Mouse (Mus musculus): ENCODE data around the gene C130074G19Rik. TPM values are rescaled to one million over a fixed set of nuclear protein-coding genes. Genes with fewer than 3 reads are reported as not detected.

Gene C130074G19Rik
- total RNA-seq (2015) = not detected in 2 replicates
- total RNA-seq (2017) = not detected in 2 replicates

DNA sequence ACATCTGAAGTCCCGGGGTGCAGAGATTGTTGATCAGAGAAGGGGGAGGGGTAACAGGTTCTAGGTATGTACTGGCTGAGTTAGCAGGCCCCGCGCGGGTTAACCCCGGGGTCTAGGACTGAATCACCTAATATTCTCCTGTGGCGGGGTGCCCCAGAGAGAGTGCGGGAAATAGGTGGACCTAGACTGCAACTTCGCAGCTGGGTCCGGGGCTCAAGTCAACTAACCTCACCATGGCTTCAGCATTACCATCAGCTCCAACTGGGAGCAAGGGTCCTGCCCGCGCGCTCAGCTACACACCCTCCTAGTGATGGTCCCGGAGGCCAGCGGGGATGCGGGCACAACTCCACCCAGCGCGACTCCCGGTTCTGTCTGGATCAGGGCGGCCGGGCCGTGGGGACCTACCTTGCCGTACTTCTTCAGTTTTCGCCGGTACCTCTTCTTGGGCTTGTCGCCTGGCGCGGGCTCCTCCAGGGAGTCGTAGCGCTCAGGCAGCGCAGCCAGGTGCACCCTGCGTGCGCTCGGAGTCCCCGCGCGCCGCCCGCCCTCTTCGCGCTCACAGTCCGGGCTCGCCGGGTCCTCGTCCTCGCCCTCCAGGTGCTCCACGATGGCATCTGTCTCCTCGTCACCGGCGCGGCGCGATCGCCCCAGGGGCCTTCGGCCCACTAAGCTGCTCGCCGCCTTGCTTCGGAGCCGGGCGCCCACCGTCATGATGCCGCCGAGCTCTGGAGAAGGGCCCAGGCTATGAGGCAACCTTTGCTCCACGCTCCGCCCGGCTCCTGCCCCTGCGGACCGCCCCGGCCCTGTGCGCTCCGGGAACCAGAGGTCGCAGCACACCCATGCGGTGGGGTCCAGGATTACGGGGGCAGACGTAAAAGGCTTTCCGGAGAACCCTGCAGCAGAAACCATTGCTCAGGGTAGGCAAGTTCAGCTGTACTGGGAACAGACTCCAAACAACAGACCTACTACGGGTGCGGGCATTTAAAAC, at the start of gene C130074G19Rik:
TSS of gene C130074G19Rik (minus strand) at position 938 of the 988 bp plus-strand sequence.
- ATAC-seq (ENCODE audit: poor library complexity, severe bottlenecking) = peak; percentile 67

DNA sequence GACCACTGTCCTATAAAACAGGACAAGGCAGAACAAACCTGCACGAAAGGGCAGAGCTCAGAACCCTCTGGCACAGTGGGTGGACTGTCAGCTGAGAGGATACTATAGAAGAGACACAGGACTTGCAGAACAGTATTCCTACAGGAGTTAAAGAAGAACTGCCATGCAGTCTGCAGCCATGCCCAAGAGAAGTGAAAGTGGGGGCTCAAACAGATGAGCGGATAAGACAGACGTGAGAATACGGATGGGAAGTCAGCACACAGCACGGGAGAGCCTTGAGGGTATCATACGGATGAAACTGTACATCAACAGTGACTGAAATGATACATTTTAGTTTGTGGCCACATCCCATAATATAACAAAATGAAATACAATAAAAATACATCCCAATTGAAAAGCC, 48.1 kb upstream of the C130074G19Rik start:
- peak; percentile 58 for ATAC-seq (ENCODE audit: poor library complexity, severe bottlenecking)

DNA sequence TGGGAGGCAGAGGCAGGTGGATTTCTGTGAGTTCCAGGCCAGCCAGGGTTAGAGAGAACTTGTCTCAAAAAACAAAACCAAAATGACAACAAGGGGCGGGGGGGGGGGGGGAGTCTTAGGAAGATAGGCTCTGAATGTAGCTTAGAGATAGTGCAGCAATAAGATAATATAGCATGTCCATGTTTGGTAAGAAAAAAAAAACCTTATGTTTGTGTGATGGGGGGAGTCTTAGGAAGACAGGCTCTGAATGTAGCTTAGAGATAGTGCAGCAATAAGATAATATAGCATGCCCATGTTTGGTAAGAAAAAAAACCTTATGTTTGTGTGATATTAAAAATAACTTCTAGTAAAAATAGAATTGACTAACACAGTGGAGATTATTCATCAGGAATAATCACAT, 45.4 kb upstream of the C130074G19Rik start:
- ATAC-seq (ENCODE audit: poor library complexity, severe bottlenecking) = no peak

DNA sequence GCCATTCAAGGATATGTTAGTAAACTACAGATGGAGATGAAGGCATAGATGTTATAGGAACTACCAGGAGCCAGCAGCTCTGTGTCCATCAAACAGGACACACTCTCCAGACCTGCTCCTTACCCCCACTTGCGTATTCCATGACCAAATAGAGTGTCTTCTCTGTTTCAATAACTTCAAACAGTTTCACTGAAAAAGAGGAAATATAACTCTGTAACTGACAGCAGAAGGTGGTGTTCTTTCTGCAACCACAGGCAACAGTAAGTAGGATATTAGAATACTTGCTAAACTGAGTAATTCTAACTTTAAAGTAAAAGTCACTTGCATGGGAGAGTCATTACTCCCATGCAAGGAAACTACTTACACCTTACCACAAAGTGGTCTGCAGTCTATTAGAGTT, 44.9 kb upstream of the C130074G19Rik start:
- peak; percentile 70 for ATAC-seq (ENCODE audit: poor library complexity, severe bottlenecking)

DNA sequence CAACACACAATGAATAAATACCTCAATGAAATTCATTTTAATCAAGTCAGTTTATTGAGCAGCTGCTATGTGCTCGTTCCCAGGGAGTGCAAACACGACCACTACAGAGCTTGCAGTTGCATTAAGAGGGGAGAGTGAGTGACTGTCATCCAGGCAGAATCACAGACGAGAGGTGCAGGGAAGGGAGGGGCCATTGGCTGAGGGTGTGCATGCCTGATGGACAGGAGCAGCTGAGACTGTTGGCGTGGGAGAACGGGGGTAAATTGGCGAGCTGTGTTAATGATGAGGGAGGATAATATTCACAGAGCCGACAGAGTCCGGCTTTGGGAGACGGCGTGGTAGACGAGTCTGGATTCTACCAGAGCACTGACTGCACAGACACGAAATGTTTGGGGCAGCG, 39.8 kb upstream of the C130074G19Rik start:
- ATAC-seq (ENCODE audit: poor library complexity, severe bottlenecking) = no peak

DNA sequence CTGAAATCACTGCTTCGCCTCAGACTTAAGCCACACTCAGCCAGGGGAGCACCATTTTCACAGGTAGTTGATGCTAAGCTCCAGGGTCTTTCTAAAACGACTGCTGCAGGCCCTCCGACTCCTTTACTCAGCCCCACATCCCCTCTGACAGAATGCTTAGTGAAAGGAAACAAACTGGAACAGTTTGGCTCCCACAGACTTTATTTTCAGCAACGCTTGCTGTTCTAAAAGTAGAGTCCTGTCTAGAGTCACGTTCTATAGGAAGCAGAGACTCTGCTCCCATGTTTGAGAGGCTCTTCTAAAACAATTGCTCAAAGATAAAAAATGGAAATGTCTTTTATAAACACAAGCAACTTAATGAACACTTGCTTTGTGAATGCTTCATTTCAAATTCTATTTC, 37.0 kb upstream of the C130074G19Rik start:
- ATAC-seq (ENCODE audit: poor library complexity, severe bottlenecking) = no peak

DNA sequence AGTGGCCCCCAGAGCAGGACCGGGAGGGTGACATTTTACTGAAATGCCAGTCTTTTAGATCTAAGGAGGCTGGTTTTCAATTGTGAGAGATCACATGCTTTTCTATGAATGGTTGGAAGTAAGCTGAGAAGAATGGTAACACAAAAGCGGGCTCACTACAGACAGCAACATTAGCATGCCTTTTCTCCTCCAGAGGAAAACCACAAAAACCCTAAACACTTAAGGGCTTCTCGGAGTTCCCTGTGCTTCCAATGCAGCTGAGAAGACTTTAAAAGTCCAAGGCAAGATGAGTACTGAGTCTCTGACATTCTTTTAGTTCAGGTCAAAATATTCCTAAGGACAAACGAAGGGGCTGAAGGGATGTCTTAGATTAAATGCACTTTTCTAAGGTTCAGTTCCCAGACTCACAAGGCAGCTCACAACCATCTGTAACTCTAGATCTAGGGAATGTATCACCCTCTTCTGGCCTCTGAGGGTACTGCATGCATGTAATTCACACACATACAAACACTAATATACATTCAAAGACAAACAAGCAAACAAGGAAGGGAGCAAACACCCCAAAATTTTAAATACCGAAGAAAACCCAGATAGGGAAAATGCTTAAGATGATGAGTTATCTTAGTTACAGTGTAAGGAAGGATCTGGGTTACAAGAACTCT, 35.3 kb upstream of the C130074G19Rik start:
- ATAC-seq (ENCODE audit: poor library complexity, severe bottlenecking) = peak; percentile 62

DNA sequence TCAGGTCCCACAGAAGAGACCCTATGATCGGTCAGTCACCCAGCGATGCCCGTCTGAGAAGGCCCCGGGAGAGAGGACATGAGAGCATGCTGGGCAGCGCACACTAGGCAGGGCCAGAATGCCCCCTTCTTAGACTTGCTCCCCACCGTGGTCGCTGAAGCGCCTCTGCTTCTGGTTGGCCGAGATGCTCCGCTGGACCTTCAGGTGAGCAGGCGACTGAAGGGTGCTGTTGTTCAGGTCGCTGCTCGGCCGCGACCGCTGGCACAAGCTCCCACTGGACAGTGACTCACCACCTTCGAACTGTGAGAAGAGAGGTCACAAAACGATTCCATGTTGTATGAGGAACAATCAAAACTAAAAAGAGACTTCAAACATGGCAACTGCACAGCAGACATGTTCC, 29.3 kb upstream of the C130074G19Rik start:
- ATAC-seq (ENCODE audit: poor library complexity, severe bottlenecking) = no peak

DNA sequence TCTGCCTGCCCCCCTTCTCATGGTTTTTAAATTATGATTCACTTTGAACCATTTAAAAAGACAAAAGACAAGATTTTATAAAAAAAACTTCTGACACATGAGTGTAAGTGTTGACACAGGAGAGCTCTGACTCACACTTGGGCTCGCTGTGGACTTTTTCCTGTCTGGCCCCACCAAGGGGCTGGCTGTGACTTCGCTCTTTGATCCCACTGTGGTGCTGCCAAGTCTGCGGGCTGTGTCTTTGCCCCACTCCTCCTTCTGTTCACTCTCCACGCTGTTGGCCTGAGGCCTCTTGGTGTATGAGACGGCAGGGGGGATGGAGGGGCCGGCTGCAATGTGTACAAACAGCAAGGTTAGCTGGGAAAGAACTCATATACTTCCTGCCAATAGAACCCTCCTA, 28.8 kb upstream of the C130074G19Rik start:
- ATAC-seq (ENCODE audit: poor library complexity, severe bottlenecking) = no peak

DNA sequence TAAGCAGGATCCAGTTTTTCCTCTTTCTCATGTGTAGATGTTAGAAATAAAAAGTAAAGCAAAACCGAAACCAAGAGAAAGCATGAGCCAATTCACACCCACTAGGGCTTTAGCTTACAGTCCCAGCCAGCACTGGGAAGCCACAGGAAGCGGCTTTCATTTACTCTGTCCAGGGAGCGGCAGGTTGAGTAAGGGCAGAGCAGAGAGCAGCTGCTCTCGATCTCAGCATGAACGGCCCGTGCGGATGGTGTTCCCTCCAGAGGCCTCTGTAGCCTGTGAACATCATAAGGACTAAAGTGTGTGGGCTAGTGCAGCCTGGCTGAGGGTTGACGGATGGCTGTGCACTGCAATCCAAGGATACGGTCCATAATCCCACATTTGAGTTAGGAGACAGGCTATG, 25.5 kb upstream of the C130074G19Rik start:
- peak; percentile 85 for ATAC-seq (ENCODE audit: poor library complexity, severe bottlenecking)

DNA sequence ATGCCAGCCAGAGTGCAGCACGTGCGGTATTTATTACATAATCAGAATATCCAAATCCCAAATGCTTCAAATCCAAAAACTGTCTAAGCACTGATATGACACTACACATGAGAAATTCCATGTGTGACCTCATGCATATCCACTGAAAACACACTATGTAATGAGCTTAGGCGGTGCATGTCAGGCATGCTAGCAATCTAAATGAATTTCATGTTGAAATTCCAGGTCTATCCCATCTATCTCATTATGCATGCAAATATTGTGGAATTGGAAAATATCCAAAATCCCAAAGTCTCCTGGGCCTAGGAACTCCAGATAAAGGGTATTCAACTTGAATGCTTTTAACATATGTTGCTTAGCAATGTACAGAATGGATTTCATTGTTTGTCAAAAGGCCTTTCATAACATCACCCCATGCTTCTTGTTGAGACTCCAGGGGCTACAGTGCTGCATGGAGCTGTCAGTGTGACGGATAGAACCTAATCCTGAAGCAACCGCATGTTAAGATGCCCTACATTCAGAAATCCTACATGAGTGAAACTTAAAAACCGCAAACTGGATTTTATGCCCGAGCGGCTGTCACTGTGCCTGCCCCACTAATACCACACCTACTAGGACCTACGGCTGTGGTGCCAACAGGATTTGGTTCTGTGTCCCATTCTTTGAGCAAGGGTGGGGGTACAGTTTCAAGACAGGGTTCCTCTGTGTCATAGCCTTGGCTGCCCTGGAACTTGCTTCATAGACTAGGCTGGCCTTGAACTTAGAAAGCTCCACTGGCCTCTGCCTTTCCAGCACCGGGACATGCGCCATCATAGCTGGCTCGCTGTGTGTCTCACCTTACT, 23.1 kb upstream of the C130074G19Rik start:
- ATAC-seq (ENCODE audit: poor library complexity, severe bottlenecking) = no peak

DNA sequence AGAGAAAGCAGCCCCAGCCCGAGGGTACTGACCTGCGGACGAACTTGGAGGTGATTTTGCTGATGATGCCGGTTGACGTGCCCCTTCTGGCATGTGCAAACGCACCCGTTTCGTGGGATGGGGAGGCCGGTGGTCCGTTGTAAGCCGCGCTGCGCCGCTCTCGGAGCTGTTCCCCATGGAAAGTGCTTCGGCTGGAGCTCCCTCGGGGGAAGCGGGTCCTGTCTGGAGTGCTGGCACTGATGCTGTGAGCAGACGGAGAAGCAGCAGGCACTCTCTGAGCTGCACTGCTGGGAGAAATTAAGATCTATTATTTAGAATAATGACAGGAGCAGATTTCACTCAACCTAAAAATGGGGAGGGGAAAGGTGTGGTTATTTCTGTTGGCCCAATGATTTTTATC, 22.4 kb upstream of the C130074G19Rik start:
- ATAC-seq (ENCODE audit: poor library complexity, severe bottlenecking) = no peak

DNA sequence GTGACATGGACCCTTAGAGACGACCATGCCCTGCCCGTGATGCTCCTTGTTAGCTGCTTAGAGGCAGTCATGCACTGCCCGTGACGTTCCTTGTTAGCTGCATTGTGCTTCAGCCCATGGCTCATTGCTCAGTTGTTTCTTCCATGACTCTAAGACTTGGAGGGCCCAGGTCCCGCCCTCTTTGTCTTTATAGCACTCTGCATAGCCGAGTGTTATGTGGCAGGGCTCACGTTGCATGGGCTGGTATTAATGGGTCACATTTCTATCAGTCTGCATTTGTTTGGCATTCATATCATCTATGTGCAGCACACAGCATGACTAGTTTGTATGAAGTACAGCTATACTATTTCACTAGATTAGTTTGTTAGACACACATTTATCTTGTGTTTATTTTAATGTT, 20.7 kb upstream of the C130074G19Rik start:
- no peak for ATAC-seq (ENCODE audit: poor library complexity, severe bottlenecking)

DNA sequence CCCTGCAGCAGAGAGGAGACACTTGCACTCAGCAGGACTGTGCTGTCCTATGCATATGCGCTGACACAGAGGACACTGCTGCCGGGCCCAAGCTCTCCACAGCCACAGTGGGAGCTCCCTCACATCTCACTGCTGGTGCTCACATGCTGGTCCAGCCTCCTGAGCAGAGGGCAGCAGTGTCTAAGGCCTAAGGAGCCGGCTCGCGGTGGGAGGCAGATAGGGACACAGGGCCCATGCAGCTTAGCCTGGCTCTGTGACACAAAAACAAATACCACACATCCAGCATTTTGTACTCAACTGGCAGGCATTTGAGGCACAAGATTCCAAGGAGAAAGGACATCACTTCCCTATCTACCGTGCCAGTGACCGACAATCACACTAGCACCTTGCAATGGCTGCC, 19.9 kb upstream of the C130074G19Rik start:
- ATAC-seq (ENCODE audit: poor library complexity, severe bottlenecking) = no peak

DNA sequence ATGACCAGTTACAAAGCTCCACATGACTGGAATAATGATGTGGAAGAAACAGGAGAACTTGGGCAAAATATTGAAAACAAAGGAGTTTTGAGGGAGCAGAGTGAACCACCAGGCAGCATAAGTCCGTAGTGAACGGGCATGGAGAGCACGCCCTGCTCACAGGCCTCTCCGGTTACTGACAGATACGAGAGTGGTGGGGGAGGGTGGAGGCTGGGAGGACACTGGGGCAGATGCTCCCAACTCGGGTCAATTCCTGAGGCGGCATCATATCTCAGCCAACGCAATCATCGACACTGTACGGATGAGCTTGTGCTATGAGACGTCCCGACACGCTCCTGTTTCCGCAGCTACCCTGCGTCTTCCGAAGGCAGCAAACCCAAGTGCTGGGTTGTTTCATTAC, 14.3 kb upstream of the C130074G19Rik start:
- no peak for ATAC-seq (ENCODE audit: poor library complexity, severe bottlenecking)

DNA sequence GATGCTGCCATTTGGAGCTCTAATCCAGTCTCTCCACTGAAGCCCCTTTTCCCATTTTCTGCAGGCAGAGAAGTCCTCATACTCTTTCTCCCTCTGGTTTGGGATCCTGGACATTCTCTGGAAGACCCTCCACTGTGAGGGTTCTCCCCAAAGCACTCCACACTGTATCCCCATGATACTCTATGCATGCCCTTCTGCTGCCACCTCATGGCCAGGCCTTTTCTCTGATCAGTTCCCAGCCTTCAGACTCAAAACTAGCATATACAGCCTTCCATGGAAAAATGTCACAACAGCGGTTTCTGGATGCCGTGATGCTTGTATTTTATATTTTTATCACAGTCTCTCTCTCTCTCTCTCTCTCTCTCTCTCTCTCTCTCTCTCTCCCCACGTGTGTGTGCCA, 9.0 kb upstream of the C130074G19Rik start:
- no peak for ATAC-seq (ENCODE audit: poor library complexity, severe bottlenecking)

DNA sequence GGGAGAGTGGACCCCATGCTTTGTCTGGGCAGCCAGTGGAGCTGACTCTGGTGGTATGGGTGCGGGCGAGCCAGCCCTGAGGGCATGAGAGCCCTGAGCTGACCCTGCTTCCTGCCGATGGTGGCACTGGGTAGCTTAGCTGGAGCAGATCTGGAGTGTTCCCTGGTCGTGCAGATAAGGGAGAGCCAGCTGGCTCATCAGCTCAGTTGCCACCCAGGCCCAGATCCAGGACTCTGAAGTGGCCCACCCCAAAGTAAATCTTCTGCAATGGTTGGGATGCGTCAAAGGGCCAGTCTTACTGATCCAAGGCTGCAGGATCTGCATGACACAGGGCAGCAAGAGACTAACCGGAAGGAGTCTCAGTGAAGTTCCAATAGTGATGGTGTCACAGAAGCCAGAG, 6.4 kb upstream of the C130074G19Rik start:
- ATAC-seq (ENCODE audit: poor library complexity, severe bottlenecking) = no peak

DNA sequence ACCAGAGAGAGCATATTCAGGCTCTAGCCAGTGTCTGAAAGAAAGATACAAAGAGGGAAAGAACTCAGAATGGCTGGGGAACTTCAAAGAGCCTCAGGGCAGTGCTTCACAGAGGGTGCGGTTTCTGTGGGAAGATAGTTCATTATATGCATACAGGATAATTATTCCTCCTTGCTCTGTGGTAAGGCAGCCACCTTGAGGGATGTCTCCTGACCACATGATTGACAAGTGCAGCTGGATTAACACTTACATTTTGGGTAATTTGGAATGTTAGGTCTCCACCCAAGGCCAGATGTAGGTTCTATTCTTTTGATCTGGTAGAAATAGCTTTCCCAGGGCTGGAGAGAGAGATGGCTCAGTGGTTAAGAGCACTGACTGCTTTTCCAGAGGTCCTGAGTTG, 3.1 kb upstream of the C130074G19Rik start:
- ATAC-seq (ENCODE audit: poor library complexity, severe bottlenecking) = no peak

DNA sequence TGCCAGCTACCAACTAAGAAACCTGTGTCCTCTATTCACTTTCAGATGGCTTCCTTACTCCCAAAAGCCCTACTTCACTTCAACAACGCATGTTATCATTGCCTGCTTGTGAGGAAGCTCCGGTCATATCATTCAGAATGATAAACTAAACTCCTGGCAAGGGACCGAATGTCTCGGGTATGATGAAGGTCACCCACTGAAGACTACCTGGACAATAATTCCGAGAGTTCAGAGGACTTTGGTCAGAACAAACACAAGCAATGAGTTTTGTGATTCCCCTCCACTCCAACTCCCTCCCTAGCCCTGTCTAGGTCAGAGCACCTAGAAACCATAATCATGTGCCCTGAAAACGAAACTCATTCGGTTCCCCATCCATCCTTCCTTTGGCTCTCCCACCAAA, 1.2 kb downstream of the C130074G19Rik start:
- ATAC-seq (ENCODE audit: poor library complexity, severe bottlenecking) = no peak

DNA sequence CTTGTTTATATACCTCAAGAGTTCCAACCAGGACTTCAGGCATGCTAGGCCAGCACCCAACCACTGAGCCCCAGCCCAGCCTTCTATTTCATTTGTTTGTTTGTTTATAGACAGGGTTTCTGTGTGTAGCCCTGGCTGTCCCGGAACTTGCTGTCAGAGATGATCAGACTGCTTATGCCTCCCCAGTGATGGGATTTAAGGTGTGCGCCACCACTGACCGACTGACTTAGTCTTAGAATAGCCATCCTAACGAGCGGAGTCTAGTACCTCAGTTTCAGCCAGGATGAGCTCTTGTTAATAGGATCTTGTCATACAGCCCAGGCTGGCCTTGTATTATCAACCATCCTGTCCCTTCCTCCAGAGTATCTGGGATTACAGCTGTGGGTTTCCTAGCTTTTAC, 1.8 kb downstream of the C130074G19Rik start:
- no peak for ATAC-seq (ENCODE audit: poor library complexity, severe bottlenecking)

DNA sequence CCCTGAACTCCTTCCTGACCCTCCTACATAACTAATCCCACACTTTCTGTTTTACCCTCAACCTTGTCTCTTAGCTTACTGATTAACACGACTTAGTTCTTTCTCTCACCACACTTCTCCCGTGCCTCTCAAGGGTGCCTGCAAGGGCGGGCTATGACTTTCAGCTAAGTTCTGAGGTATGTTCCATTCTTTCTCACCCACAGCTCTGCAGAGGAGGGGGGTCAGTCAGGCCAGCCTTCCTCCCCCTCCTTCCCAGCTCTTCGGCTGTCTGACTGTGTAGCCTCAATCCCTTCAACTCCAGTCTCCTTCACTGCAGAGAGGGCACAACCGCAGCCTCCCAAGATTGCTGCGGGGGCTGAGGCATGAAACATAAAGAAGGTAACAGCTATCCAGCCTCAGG, 4.2 kb downstream of the C130074G19Rik start:
- no peak for ATAC-seq (ENCODE audit: poor library complexity, severe bottlenecking)

Data from megakaryocyte, adult 5-6 weeks (primary cell).